Mouse (Mus musculus) cerebellum, postnatal 14 days (tissue): ENCODE measurements around the gene Fam228a.
"Not testable (repeated sequence)": the region's sequence is repeated elsewhere in the genome, so short reads cannot be mapped to it uniquely, and the experiment has no call there.

ENCODE experiments used
- DNase-seq, 2 experiments: peaks; one replicate each; pipeline ENCODE4 v3.0.0; 2021; ENCODE audit warnings: mixed read lengths in 2 of 2

Fam228a gene

DNA sequence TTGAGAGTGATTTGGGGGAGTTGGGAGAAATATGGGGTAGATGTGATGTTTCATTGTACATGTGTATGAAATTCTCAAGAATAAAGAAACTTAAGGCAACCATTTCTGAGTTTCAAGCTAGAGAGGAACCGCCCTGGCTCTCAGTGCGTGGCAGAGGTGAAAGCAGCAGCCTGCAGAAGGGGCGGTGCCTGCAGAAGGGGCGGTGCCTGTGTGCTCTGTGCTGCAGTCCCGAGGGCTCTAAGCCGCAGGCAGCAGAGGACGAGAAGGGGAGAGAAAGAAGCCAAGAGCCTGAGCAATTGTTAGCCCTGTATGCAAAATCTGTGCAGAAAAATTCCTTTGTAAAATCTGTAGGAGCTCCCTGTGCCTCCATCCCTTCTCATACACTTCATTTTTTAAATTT is 20.8 kb downstream of the Fam228a start:
- no peak for DNase-seq

DNA sequence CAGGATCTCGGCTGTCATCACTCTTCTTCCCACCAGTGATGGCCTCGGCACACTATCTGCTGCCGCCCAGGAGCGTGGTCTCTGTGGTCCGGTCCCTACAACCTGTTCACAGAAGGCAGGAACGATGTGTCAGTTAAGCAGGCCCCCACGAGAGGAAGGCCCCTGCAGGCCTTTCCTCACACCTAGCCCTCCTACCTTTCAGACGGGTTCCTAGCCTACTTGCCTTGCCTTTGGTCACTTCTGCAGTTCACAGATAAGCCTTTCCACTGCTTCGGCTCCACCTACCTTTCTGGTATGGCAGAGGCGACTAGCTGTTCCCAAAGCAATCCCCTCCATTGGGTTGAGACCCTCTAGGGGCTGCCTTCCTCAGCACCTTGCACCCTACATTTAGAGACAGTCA is 22.6 kb downstream of the Fam228a start:
- DNase-seq = no peak

DNA sequence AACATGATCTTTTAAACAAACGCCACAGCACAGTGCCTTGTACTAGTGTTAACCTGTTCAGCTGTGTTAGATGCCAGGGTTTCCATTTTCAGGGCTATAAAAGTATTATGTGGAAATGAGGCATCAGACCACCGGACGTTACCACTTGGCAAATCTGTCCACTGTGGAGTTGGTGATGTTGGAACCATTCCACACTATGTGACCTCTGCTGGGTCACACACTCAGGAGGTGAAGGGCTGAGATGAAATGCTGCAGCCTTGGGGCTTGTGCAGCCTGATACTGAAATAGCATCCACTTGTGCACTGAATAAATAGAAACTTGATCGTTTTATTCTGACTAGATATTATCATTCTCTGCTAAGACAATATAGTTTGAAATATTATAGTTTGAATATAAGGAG is 24.9 kb downstream of the Fam228a start:
- DNase-seq = no peak

DNA sequence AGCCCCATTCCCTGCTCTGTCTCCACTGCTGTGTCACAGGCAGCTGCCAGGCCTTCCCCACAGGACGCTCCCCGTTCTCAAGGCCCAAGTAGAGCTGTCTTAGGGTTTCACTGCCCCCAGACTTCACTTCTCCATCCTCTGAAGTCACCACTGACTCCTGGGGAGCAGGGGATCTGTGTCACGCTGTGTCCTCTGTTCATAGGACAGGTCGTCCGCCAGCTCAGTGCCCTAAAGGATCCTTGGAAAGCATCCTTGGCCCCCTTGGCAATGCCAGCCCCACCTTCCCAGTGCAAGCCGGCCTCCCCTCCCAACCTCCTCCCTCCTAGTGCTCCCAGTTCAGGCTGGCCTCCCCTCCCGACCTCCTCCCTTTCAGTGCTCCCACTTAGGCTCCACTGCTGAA is 28.3 kb downstream of the Fam228a start:
- no peak for DNase-seq

DNA sequence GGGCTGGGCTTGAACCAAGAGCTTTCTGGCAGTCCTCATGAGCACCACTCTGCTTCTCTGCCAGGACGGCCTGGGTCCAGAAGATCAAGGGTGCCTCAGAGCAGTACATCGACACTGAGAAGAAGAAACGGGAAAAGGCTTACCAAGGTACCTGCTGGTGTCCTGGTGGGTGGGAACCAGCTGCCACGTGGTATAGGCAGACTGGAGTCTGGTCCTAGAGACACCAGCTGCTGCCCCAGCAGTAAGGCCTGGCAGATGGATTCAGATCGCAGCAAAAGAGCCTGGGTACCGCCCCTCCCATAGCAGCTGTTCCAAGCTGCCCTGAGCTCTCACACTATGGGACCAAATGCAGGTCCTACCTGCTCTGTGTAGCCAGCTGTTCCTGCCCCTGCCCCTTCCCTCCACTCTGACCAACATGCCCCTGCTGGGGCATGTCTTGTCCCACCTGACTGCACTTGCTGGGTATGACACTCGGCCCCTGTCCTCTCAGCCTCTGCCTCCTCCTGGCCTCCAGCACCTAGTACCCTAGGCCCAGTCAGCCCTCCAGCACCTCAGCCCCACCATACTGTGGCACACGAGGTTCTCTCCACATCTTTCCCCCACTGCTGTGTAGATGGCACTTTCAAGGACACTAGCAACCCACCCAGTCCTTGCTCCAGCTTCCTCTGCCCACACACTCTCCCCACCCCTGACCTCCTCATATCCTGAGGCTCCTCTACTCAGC is 29.2 kb downstream of the Fam228a start:
- DNase-seq = peak; percentile 48 to 67

DNA sequence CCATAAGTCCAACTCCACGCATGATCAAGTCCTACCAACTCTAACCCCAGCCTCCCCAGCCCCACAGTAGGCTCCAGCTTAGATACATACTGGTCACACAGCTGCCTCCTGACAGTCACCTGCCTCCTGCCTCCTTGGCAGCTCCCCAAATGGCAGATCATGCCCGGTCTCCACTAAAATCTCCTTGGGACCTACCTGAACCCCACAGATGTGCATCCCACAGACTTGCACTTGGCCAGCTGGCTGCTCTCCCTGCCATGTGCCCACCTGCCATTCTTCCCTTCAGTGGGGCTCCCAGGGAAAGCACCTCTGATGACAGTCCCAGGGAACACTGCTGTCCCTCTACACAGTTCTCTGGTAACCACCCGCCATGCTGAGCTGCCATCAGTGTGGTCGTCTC is 29.9 kb downstream of the Fam228a start:
- peak in 1 of 2 experiments; percentile 33 for DNase-seq

DNA sequence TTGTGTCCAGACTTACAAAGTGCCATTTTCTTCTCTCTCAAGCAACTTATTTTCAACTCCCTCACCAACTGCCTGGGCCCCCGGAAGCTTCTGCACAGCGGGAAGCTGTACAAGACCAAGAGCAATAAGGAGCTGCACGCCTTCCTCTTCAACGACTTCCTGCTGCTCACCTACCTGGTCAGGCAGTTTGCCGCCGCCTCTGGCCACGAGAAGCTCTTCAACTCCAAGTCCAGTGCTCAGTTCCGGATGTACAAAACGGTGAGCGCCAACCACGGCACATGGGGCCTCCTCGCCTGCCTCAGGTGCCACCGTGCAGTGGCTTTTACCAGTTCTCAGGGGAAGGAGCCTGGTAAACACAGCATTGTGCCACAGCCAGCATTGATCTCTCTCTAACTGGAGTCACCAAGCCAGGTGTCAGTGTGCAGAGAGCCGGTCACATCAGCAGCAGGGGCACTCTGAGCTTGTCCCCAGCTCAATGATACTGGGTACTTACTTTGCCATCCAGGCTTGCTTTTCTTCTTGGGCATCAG is 30.7 kb downstream of the Fam228a start:
- no peak for DNase-seq

DNA sequence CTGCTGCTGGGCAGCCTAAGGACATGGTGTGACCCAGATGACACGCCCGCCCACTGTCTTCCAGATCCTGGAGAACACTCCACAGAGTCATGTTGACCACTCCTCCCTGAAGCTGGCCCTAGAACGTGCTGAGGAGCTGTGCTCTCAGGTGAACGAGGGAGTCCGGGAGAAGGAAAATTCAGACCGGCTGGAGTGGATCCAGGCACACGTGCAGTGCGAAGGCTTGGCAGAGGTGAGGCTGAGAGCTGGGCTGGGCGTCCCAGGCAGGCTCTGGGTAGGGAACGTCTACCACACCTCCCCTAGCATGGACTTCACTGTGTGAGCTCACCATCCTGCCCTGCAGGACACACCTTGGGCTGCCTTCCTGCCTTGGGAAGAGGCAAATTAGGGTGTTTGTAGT is 31.3 kb downstream of the Fam228a start:
- no peak for DNase-seq

DNA sequence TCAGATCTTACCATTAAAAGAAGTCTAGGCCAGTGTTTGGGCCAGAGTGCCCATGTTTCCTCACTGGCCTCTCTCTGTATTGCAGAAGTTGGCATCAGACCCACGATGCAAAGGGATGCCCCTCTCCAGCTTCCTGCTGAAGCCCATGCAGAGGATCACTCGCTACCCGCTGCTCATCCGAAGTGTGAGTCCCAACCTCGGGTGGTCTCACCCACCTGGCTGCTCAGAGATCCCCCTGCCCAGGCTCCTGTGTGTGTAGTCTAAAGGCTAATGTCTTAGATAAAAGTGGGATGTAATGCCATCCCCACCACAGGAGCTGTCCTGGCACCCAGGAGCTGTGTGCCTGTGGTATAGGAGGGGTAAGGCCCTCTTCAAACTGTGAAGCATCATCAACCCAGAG is 32.1 kb downstream of the Fam228a start:
- DNase-seq = no peak

DNA sequence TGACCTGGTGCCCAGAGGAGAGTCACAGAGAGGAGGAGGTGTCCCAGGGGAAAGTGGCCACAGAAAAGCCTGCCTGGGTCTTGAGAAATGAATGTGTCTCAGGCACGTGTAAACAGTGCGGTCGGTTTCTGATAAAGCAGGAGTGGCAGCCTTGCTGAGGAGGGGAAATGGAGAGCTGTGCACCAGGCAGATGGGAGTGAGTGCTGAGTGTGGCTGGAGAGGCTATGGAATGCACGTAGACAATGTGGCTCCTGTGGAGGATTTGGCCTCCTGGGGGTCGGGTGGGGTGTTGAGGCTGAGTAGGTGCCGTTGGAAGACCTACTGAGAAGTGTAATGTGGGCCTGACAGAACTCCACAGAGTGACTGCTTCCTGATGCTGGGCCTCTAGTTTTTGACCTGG is 32.6 kb downstream of the Fam228a start:
- not testable (repeated sequence) for DNase-seq

DNA sequence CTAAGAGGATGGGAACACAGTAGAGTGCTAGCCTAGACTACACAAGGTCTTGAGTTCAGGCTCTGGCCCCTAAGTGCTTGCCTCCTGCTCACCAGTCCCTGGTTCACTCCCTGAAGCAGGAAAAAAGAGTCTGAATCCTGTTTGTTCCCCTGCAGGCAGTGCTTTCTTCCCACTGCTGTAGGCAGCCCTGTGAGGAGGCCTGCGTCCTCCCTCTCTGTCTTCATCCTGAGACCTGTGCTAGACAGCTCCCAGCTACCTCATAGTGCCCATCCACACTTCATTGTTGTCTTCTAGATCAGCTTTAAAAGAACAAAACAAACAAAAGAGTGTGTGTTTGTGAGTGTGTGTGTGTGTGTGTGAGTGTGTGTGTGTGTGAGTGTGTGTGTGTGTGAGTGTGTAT is 43.7 kb downstream of the Fam228a start:
- no peak for DNase-seq

DNA sequence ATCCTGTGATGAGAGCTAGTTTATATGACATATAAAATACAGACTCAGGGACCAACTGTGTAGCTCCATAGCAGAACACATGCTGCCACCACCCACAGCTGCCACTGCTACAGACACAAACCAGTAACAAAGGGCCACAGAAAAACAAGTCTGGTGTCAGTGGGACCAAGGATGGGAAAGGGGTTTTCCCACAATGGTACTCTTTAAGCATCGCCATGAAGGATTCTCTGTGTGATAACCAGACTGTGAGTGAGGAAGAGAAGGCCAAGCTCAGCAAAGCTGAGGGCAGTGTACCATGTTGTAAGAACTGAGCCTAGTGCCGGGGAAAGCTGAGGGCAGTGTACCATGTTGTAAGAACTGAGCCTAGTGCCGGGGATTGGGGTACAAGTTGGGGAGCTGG is 47.0 kb downstream of the Fam228a start:
- no peak for DNase-seq

DNA sequence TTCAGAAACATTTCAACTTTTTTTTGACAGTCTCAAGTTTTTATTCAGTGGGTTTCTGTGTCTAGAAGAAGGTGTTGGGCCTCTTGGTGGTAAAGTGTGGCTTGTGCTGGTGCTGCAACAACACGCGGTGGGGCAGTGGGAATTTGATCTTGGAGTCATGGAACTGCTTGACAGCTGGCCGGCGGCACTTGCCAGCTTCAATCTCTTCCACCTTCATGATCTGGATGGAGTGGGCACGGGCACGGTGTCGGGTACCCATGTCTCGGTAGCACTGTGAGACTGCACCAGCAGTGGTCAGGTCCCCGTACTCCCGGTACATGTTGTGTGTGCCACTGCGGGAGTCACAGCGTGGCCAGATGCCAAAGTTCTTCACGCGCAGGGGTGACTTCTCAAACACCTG is 48.9 kb downstream of the Fam228a start:
- DNase-seq = peak; percentile 74 to 77

DNA sequence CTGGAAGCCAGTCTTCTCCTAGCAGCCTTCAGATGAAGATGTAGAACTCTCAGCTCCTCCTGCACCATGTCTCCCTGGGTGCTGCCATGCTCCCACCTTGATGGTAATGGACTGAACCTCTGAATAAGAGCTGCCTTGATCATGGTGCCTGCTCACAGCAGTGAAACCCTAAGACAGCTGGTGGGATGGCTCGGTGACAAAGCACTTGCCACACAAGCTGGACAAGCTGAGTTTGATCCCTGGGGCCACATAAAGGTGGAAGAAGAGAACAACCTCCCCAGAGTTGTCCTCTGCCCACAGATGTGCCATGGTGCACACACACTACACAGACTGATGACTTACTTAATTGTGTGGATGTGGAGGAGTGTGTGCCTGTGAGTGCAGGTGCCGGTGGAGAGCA is 49.8 kb downstream of the Fam228a start:
- DNase-seq = no peak

DNA sequence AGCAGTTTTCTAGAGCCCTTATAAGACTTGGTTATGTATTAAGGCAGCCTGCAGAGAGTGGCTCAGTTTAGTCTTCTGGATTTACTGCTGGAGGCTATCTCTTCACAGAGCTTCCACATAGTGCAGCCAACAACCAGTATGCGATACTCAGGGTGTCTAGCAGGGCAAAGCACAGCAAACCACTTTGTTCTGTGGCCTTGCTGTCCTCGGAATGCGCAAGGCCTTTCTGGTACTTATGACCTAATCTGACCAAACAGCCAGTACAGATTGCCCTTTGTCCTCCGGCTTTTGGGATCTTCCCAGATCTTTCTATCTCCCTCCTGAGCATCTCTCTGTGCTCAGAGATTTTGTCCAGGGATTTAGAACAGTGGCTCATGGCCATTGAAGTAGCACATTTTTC is 52.8 kb downstream of the Fam228a start:
- no peak for DNase-seq

DNA sequence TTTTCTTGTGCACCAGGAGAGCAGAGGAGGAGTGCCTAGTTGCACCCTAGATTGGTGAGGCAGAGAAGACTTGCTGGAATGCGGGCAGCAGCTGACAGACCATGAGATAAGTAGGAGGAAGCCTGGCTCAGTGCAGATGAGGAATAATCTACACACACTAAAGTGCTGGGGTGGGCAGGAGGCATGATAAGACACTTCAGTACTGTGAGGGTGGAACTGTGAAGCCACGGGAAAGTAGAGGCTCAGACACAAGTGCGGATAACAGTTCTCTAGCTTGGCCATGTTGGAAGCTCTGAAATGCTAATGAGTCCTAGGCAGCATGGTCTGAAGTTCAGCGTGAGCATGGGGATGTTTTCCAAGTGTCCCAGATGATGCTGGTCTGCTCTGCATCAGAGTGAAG is 58.3 kb downstream of the Fam228a start:
- no peak for DNase-seq

DNA sequence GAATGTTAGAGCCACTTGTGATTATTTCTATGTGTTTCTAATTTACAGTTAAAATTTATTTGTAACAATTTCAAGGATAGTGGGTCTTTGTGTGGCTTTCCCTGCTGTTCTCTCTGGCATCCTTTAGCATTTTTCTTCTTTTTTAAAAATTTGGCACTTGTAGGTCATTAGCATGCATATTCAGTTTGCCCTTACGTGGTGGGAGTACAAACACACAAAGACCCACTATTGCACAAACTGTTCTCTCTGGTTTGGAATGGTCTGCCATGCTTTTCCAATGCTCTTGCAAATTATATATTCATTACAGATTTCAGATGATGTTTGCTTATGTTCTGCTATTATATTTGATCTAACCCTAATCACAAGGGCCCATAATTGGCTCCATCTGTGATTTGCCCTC is 61.9 kb downstream of the Fam228a start:
- DNase-seq = no peak

DNA sequence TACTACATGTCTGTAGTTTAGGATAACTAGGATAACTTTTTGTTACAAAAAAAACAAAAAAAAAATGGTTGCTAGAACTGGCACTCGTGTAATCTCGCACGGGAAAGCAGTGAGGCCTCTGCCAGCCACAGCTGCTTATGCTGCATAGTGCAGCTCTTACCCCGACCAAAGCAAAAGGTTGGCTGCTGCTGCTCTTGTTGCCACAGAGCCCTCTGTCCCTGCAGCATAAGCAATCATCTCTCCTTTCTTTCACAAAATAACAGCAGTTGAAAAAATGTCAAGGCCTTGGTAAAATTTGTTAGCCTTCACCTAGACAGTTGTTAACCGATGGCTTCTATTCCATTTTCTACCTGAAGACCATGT is 72.6 kb downstream of the Fam228a start:
- DNase-seq = no peak

DNA sequence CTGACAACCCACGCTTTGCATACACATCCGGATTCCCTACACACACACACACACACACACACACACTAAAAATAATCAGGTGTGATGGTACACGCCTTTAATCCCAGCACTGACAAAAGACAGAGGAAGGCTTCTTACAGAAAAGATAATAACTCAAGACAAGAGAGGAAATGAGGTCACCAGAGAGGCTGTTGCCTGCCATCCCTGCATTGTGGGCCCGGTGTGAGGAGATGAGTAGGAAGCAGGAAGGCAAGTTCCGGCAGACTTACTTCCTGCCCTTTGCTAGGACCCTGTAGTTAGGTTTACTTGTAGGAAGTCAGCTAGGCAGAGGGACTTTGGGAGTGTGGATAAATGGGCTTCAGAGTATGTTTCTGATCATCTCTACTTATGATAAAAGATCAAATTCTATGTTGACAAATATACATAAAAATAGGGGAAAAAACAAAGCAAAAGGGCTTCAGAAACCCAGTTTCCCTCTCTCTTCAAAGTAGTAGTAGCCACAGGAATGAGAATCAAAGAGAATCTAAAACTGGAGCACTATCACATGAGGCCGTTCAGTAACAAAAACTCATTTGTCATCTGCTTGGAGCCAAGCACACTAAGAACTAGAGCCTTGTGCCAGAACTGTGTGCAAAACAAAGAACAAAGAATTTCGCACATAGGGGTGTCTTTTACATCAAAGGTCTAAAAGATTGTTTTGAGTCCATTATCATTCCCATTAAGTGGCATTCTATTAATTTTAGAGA is 73.1 kb downstream of the Fam228a start:
- DNase-seq = no peak
